Mouse (Mus musculus) adipose tissue, adult 10 weeks (tissue): ENCODE results near the gene Col16a1. TPM values are rescaled to one million over a fixed set of nuclear protein-coding genes. Genes with fewer than 3 reads are reported as not detected.

Experiments
- polyA plus RNA-seq: library from polyadenylated mRNA; stranded (reverse); fragments of 350-450 nt; fragmentation: Illumina TruSeq; extraction: RNeasy Lipid Tissue Mini Kit (QIAGEN cat#74804); gene quantifications from one replicate; pipeline ENCODE4 v1.2.3, GENCODE M21; 2014; ENCODE audit warnings: low read depth, low replicate concordance

The Col16a1 gene
- polyA plus RNA-seq: 37.4 TPM

GRCm38 (mm10) chr4:130047331-130048202 is at the start of gene Col16a1:
TSS of gene Col16a1 (plus strand) at chr4:130047840.

GRCm38 (mm10) chr4:130102111-130102651 is 54.5 kb downstream of the Col16a1 start, which contains the start of gene Pef1:
TSS of gene Pef1 (plus strand) at chr4:130102558.

GRCm38 (mm10) chr4:130139214-130139492 is 91.5 kb downstream of the Col16a1 start, which contains the start of gene Hcrtr1:
TSS of gene Hcrtr1 (minus strand) at chr4:130139359.

Other genes with a start within 250 kb of the Col16a1 start
- gene Ptp4a2, start 236.6 kb upstream of the Col16a1 start, polyA plus RNA-seq: 146 TPM
- 0.09 TPM for gene Spocd1, start 118.6 kb upstream of the Col16a1 start, polyA plus RNA-seq
- 1.7 TPM for gene Adgrb2, start 63.0 kb upstream of the Col16a1 start, polyA plus RNA-seq
- gene Pef1, start 54.7 kb downstream of the Col16a1 start, polyA plus RNA-seq: 118 TPM
- 0.89 TPM for gene Hcrtr1, start 91.5 kb downstream of the Col16a1 start, polyA plus RNA-seq
- gene Tinagl1, start 127.3 kb downstream of the Col16a1 start, polyA plus RNA-seq: 95.5 TPM
- not detected for gene Gm853, start 174.6 kb downstream of the Col16a1 start, polyA plus RNA-seq
- gene Serinc2, start 231.4 kb downstream of the Col16a1 start, polyA plus RNA-seq: 75.1 TPM